8 mouse cellular contexts compared by ENCODE assay signal in the genomic region with DNA sequence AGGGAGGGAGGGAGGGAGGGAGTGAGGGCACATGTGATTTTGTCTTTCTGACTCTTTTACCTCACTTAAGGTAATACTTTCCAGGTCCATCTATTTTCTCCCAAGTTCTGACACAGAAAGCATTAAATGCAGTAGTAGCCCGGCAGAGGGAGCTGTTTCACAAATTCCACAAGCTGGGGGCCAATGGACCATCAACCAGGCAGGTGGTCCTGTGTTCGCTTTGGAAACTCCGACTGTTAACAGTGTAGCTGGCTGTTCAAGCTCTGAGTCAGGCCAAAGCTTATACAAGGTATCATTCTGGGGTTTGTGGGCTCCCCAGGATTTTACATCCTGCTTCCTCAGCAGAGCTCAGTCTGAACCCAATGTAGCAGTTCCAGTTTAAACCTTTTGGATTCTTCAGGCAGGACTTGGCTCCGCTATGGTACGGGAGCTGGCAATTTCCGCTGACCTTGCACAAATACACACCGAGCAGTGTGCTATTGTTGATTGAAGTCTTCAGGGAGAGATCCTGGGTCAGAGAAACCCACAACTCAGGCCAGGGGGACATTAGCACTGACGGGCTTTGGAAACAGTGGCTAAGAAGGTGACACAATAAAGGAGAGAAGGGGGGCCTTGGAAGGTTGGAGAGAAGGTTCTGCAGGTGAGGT.
DNase-seq lines count a peak whose midpoint lies in the region; ATAC-seq and TF ChIP-seq lines count a peak whose summit lies in the region.
"Had no signal": no experiment of that assay in that cellular context is flagged by ENCODE, and none has a peak within 500 bp of the region (broad histone marks: within the 10 kb centered on the region; RNA-seq: fewer than 3 reads in every experiment).

No protein-coding gene starts in this region.

- no peaks in the 10 kb centered on the region for H3K9me3 ChIP-seq in midbrain, embryonic 10.5 days (replicated peaks)
- H3K9me3 ChIP-seq in midbrain, embryonic 16.5 days (replicated peaks; ENCODE audit: control insufficient read depth, low read length, poor library complexity, severe bottlenecking), result no peaks in the 10 kb centered on the region
- H3K9me3 ChIP-seq in forebrain, embryonic 11.5 days (ENCODE audit: control insufficient read depth, low read length), result no peaks in the 10 kb centered on the region
- no peaks in the 10 kb centered on the region for H3K9me3 ChIP-seq in lung, embryonic 14.5 days (ENCODE audit: low read depth, low read length)
- H3K9me3 ChIP-seq: midbrain, embryonic 12.5 days had no signal

- no peak overlapping the region for H3K27ac ChIP-seq in midbrain, embryonic 10.5 days (replicated peaks)
- no peak overlapping the region for H3K27ac ChIP-seq in midbrain, embryonic 16.5 days (ENCODE audit: low read length)
- no peak overlapping the region for H3K27ac ChIP-seq in forebrain, embryonic 11.5 days (ENCODE audit: low read depth, low read length)
- no peak overlapping the region for H3K27ac ChIP-seq in lung, embryonic 14.5 days (ENCODE audit: low read depth)
- no peak overlapping the region for H3K27ac ChIP-seq in testis, adult 2 months (ENCODE audit: control insufficient read depth, insufficient read depth, low read depth, low read length)
- H3K27ac ChIP-seq: midbrain, embryonic 12.5 days had no signal

- H3K9ac ChIP-seq in midbrain, embryonic 16.5 days (ENCODE audit: low read depth, low read length), result no peak overlapping the region
- no peak overlapping the region for H3K9ac ChIP-seq in forebrain, embryonic 11.5 days (ENCODE audit: low read length)
- H3K9ac ChIP-seq in lung, embryonic 14.5 days, result no peak overlapping the region
- H3K9ac ChIP-seq: midbrain, embryonic 12.5 days had no signal

- TF ChIP-seq POLR2A in testis, adult 2 months (IDR thresholded peaks at IDR 0.05; ENCODE audit: control insufficient read depth, low read depth, low read length), result no peak

- H3K27me3 ChIP-seq in midbrain, embryonic 10.5 days (ENCODE audit: low read depth, poor library complexity, severe bottlenecking), result peaks cover 41% of the 10 kb centered on the region
- peaks cover 7% of the 10 kb centered on the region for H3K27me3 ChIP-seq in midbrain, embryonic 16.5 days (ENCODE audit: control insufficient read depth, insufficient read depth, low read depth, low read length)
- no peaks in the 10 kb centered on the region; the same call in 1 of the 2 replicates for H3K27me3 ChIP-seq in forebrain, embryonic 11.5 days (ENCODE audit: control insufficient read depth, insufficient read depth, low read length)
- peaks cover 4% of the 10 kb centered on the region; the same call in 1 of the 2 replicates for H3K27me3 ChIP-seq in lung, embryonic 14.5 days (ENCODE audit: insufficient read depth, low read length)
- no peaks in the 10 kb centered on the region for H3K27me3 ChIP-seq in testis, adult 2 months (ENCODE audit: control insufficient read depth, insufficient read depth, low read length)

- peak; percentile 66 for DNase-seq in midbrain, embryonic 10.5 days (ENCODE audit: low spot score)
- DNase-seq in adrenal gland, postnatal 25 days, result peak; percentile 28
- DNase-seq in forebrain, embryonic 11.5 days (ENCODE audit: low spot score), result peak; percentile 84
- DNase-seq in induced T-regulatory cell, adult 2 months (ENCODE audit: low read depth), result peak; percentile 33
- peak; percentile 89 for DNase-seq in lung, embryonic 14.5 days

- H3K4me3 ChIP-seq in midbrain, embryonic 10.5 days, result no peak overlapping the region
- H3K4me3 ChIP-seq in midbrain, embryonic 16.5 days (ENCODE audit: low read depth, low read length), result no peak overlapping the region
- H3K4me3 ChIP-seq in forebrain, embryonic 11.5 days (ENCODE audit: low read depth, low read length), result no peak overlapping the region
- no peak overlapping the region for H3K4me3 ChIP-seq in lung, embryonic 14.5 days (ENCODE audit: low read depth, low read length)
- H3K4me3 ChIP-seq in testis, adult 2 months (ENCODE audit: control insufficient read depth, low read depth, low read length), result peak overlapping the region; percentile 14
- H3K4me3 ChIP-seq: midbrain, embryonic 12.5 days had no signal

- peaks cover 16% of the 10 kb centered on the region for H3K4me1 ChIP-seq in midbrain, embryonic 10.5 days
- H3K4me1 ChIP-seq in midbrain, embryonic 16.5 days (ENCODE audit: control insufficient read depth, insufficient read depth, low read length), result peaks cover 10% of the 10 kb centered on the region; the same call in 1 of the 2 replicates
- peaks cover 6% of the 10 kb centered on the region for H3K4me1 ChIP-seq in forebrain, embryonic 11.5 days (replicated peaks; ENCODE audit: control insufficient read depth, insufficient read depth, low read length)
- H3K4me1 ChIP-seq in lung, embryonic 14.5 days (ENCODE audit: insufficient read depth), result peaks cover 10% of the 10 kb centered on the region
- H3K4me1 ChIP-seq in testis, adult 2 months (ENCODE audit: control insufficient read depth, insufficient read depth, low read length), result peaks cover 2% of the 10 kb centered on the region; the same call in 1 of the 2 replicates

- no peak for ATAC-seq in midbrain, embryonic 16.5 days
- no peak for ATAC-seq in forebrain, embryonic 11.5 days (replicated peaks; ENCODE audit: low FRiP score)
- ATAC-seq in lung, embryonic 14.5 days (ENCODE audit: insufficient read depth), result no peak

- WGBS in midbrain, embryonic 10.5 days, result 46% methylated on average over 8 of the region's 8 CpGs
- 41% methylated on average over 8 of the region's 8 CpGs for WGBS in midbrain, embryonic 16.5 days
- WGBS in forebrain, embryonic 11.5 days, result 46% methylated on average over 8 of the region's 8 CpGs
- WGBS in lung, embryonic 14.5 days, result 41% methylated on average over 8 of the region's 8 CpGs

- no peak overlapping the region for H3K4me2 ChIP-seq in midbrain, embryonic 16.5 days (ENCODE audit: low read length)
- H3K4me2 ChIP-seq in forebrain, embryonic 11.5 days (ENCODE audit: low read depth, low read length, severe bottlenecking), result no peak overlapping the region
- no peak overlapping the region for H3K4me2 ChIP-seq in lung, embryonic 14.5 days
- H3K4me2 ChIP-seq: midbrain, embryonic 12.5 days had no signal

- TF ChIP-seq CTCF in lung, embryonic 14.5 days (IDR thresholded peaks at IDR 0.05; ENCODE audit: low read depth), result peak; percentile 81
- TF ChIP-seq CTCF in testis, adult 2 months (IDR thresholded peaks at IDR 0.05; ENCODE audit: control insufficient read depth, insufficient read depth, insufficient replicate concordance, low read depth, low read length), result peak; percentile 47; the same call in 1 of the 2 replicates

- H3K36me3 ChIP-seq in midbrain, embryonic 10.5 days, result no peaks in the 10 kb centered on the region
- H3K36me3 ChIP-seq in midbrain, embryonic 16.5 days (ENCODE audit: control insufficient read depth, insufficient read depth, low read length), result no peaks in the 10 kb centered on the region
- no peaks in the 10 kb centered on the region for H3K36me3 ChIP-seq in forebrain, embryonic 11.5 days (ENCODE audit: control insufficient read depth, insufficient read depth, low read length)
- no peaks in the 10 kb centered on the region for H3K36me3 ChIP-seq in lung, embryonic 14.5 days (ENCODE audit: insufficient read depth)
- H3K36me3 ChIP-seq in testis, adult 2 months (ENCODE audit: control insufficient read depth, insufficient read depth, low read length), result no peaks in the 10 kb centered on the region
- H3K36me3 ChIP-seq: midbrain, embryonic 12.5 days had no signal

Comparison
In these comparisons a context has a peak if more than half of its experiments do, and no peak if none do; other contexts are left out.
1. DNase-seq: peak in every context shown above with its lines; median percentile 89 in lung, embryonic 14.5 days; 84 in forebrain, embryonic 11.5 days; 66 in midbrain, embryonic 10.5 days; 33 in induced T-regulatory cell, adult 2 months; 28 in adrenal gland, postnatal 25 days.